Mouse (Mus musculus) megakaryocyte progenitor cell, adult 5-6 weeks (primary cell): ENCODE measurements around the gene Sf3a3. TPM values are rescaled to one million over a fixed set of nuclear protein-coding genes. Genes with fewer than 3 reads are reported as not detected.

Experiments
- ATAC-seq: replicated peaks from 2 replicates; pipeline ENCODE4 v1.8.0; 2016; ENCODE audit warnings: mild to moderate bottlenecking, moderate TSS enrichment, inconsistent platforms; ENCODE audit not compliant: poor library complexity
- total RNA-seq, 2 experiments: library from RNA; stranded (forward) in 1 of 2; stranded (reverse) in 1 of 2; fragments of 157-497, 149-512 nt in 1 of 2; fragments of 200-1000 nt in 1 of 2; gene quantifications; 2 replicates each; pipeline versions ENCODE4 v1.2.3 to v1.2.4; 2015 to 2017

Sf3a3 gene
- total RNA-seq (2015), result 98.5 and 113 TPM in 2 replicates
- 158 and 175 TPM in 2 replicates for total RNA-seq (2017)

GRCm38 (mm10) chr4:124714545-124715481 is at the start of gene Sf3a3:
Sf3a3 (plus strand) TSS chr4:124714776.
- ATAC-seq, result peak; percentile 92

GRCm38 (mm10) chr4:124667476-124668033 is 47.0 kb upstream of the Sf3a3 start:
- ATAC-seq, result no peak

- no peak for ATAC-seq
Observed at GRCm38 (mm10) chr4:124668078-124668477, 46.5 kb upstream of the Sf3a3 start.

GRCm38 (mm10) chr4:124670232-124670631 is 44.3 kb upstream of the Sf3a3 start:
- no peak for ATAC-seq

GRCm38 (mm10) chr4:124671583-124671982 is 43.0 kb upstream of the Sf3a3 start:
- ATAC-seq, result no peak

- ATAC-seq, result no peak
Observed at GRCm38 (mm10) chr4:124672347-124673320, 41.9 kb upstream of the Sf3a3 start.

GRCm38 (mm10) chr4:124674334-124675032 is 40.1 kb upstream of the Sf3a3 start:
- ATAC-seq, result no peak

GRCm38 (mm10) chr4:124675037-124675436 is 39.5 kb upstream of the Sf3a3 start:
- ATAC-seq, result peak; percentile 79

- no peak for ATAC-seq
Observed at GRCm38 (mm10) chr4:124675958-124676357, 38.6 kb upstream of the Sf3a3 start.

GRCm38 (mm10) chr4:124682270-124682669 is 32.3 kb upstream of the Sf3a3 start:
- peak; percentile 60 for ATAC-seq

GRCm38 (mm10) chr4:124683474-124683873 is 31.1 kb upstream of the Sf3a3 start:
- ATAC-seq, result no peak

GRCm38 (mm10) chr4:124685004-124685403 is 29.6 kb upstream of the Sf3a3 start:
- ATAC-seq, result peak; percentile 57; the same call in 1 of the 2 replicates

GRCm38 (mm10) chr4:124685453-124685852 is 29.1 kb upstream of the Sf3a3 start:
- no peak for ATAC-seq

- ATAC-seq, result no peak
Observed at GRCm38 (mm10) chr4:124685897-124686402, 28.6 kb upstream of the Sf3a3 start.

- ATAC-seq, result no peak
Observed at GRCm38 (mm10) chr4:124691455-124691854, 23.1 kb upstream of the Sf3a3 start.

GRCm38 (mm10) chr4:124692416-124692861 is 22.1 kb upstream of the Sf3a3 start:
- no peak for ATAC-seq

GRCm38 (mm10) chr4:124693135-124693894 is 21.3 kb upstream of the Sf3a3 start, which contains the start of gene Utp11:
Utp11 (minus strand) TSS chr4:124693600.
- ATAC-seq, result peak; percentile 89

- no peak for ATAC-seq
Observed at GRCm38 (mm10) chr4:124694572-124694971, 20.0 kb upstream of the Sf3a3 start.
